Mouse (Mus musculus): ENCODE measurements around the gene Papola.

Papola gene

GRCm38 (mm10) chr12:105805790-105806189, 21.3 kb downstream of the Papola start:
- no peak for DNase-seq (ENCODE audit: low spot score in 2 of 2)

GRCm38 (mm10) chr12:105806205-105806604, 21.7 kb downstream of the Papola start:
- DNase-seq (ENCODE audit: low spot score in 2 of 2), result no peak

GRCm38 (mm10) chr12:105807416-105807815, 22.9 kb downstream of the Papola start:
- DNase-seq (ENCODE audit: low spot score in 2 of 2), result no peak

GRCm38 (mm10) chr12:105808945-105809344, 24.5 kb downstream of the Papola start:
- DNase-seq (ENCODE audit: low spot score in 2 of 2), result no peak

- DNase-seq (ENCODE audit: low spot score in 2 of 2), result no peak
Measured at GRCm38 (mm10) chr12:105810608-105811007, 26.1 kb downstream of the Papola start.

GRCm38 (mm10) chr12:105813957-105814356, 29.5 kb downstream of the Papola start:
- DNase-seq (ENCODE audit: low spot score in 2 of 2), result no peak

GRCm38 (mm10) chr12:105823472-105823871, 39.0 kb downstream of the Papola start:
- no peak for DNase-seq (ENCODE audit: low spot score in 2 of 2)

GRCm38 (mm10) chr12:105824743-105825142, 40.2 kb downstream of the Papola start:
- DNase-seq (ENCODE audit: low spot score in 2 of 2), result no peak

- DNase-seq (ENCODE audit: low spot score in 2 of 2), result no peak
Measured at GRCm38 (mm10) chr12:105825266-105825665, 40.8 kb downstream of the Papola start.

- no peak for DNase-seq (ENCODE audit: low spot score in 2 of 2)
Measured at GRCm38 (mm10) chr12:105832541-105832940, 48.0 kb downstream of the Papola start.

GRCm38 (mm10) chr12:105834926-105835325, 50.4 kb downstream of the Papola start:
- DNase-seq (ENCODE audit: low spot score in 2 of 2), result no peak

- no peak for DNase-seq (ENCODE audit: low spot score in 2 of 2)
Measured at GRCm38 (mm10) chr12:105835571-105835970, 51.1 kb downstream of the Papola start.

- peak in 1 of 2 experiments; percentile 48 for DNase-seq (ENCODE audit: low spot score in 2 of 2)
Measured at GRCm38 (mm10) chr12:105836196-105836595, 51.7 kb downstream of the Papola start.

- no peak for DNase-seq (ENCODE audit: low spot score in 2 of 2)
Measured at GRCm38 (mm10) chr12:105839096-105839495, 54.6 kb downstream of the Papola start.

GRCm38 (mm10) chr12:105840545-105840944, 56.1 kb downstream of the Papola start:
- DNase-seq (ENCODE audit: low spot score in 2 of 2), result peak in 1 of 2 experiments; percentile 47

- DNase-seq (ENCODE audit: low spot score in 2 of 2), result no peak
Measured at GRCm38 (mm10) chr12:105843243-105844005, 58.9 kb downstream of the Papola start.

GRCm38 (mm10) chr12:105844406-105844805, 59.9 kb downstream of the Papola start:
- no peak for DNase-seq (ENCODE audit: low spot score in 2 of 2)

- no peak for DNase-seq (ENCODE audit: low spot score in 2 of 2)
Measured at GRCm38 (mm10) chr12:105849102-105849501, 64.6 kb downstream of the Papola start.

GRCm38 (mm10) chr12:105850675-105851074, 66.2 kb downstream of the Papola start:
- no peak for DNase-seq (ENCODE audit: low spot score in 2 of 2)

GRCm38 (mm10) chr12:105852798-105853197, 68.3 kb downstream of the Papola start:
- no peak for DNase-seq (ENCODE audit: low spot score in 2 of 2)

- no peak for DNase-seq (ENCODE audit: low spot score in 2 of 2)
Measured at GRCm38 (mm10) chr12:105854639-105855038, 70.1 kb downstream of the Papola start.

GRCm38 (mm10) chr12:105857902-105858640, 73.6 kb downstream of the Papola start:
- no peak for DNase-seq (ENCODE audit: low spot score in 2 of 2)

- no peak for DNase-seq (ENCODE audit: low spot score in 2 of 2)
Measured at GRCm38 (mm10) chr12:105862072-105862471, 77.6 kb downstream of the Papola start.
